Mouse (Mus musculus) MEL (cell line): ENCODE data around the gene P2ry6. TPM values are rescaled to one million over a fixed set of nuclear protein-coding genes. Genes with fewer than 3 reads are reported as not detected.

Experiments used
- DNase-seq: peaks from one replicate; pipeline ENCODE4 v3.0.0; 2011; ENCODE audit warnings: low read depth, low spot score
- H3K27ac ChIP-seq: 2 replicates; pipeline ENCODE4 v1.5.1; 2012; ENCODE audit warnings: low read depth, mild to moderate bottlenecking, control low read depth, low read length, moderate library complexity; ENCODE audit not compliant: control insufficient read depth
- H3K27me3 ChIP-seq, 2 experiments: fragments of 150-350 bp in 1 of 2; sonication (generic) in 1 of 2; 2 replicates each; pipeline ENCODE4 v1.6.1; 2012; ENCODE audit warnings: low read length in 2 of 2, mild to moderate bottlenecking in 2 of 2, improper control_type of control experiment in 1 of 2, moderate library complexity in 1 of 2; ENCODE audit not compliant: insufficient read depth in 2 of 2, control insufficient read depth in 1 of 2
- H3K36me3 ChIP-seq, 2 experiments: 2 replicates each; pipeline ENCODE4 v1.6.1; 2012 to 2014; ENCODE audit warnings: low read length in 2 of 2, improper control_type of control experiment in 1 of 2, inconsistent platforms in 1 of 2, mild to moderate bottlenecking in 1 of 2; ENCODE audit not compliant: insufficient read depth in 2 of 2, control insufficient read depth in 1 of 2
- H3K4me1 ChIP-seq, 2 experiments: fragments of 150-350 bp in 1 of 2; sonication (generic) in 1 of 2; 2 replicates each; pipeline ENCODE4 v1.6.1; 2012; ENCODE audit warnings: low read length in 2 of 2, improper control_type of control experiment in 1 of 2, mild to moderate bottlenecking in 1 of 2; ENCODE audit not compliant: insufficient read depth in 2 of 2, control insufficient read depth in 1 of 2
- H3K4me3 ChIP-seq, 2 experiments: fragments of 150-350 bp in 1 of 2; sonication (generic) in 1 of 2; 2 replicates each; pipeline ENCODE4 v1.5.1; 2012; ENCODE audit warnings: low read depth in 2 of 2, low read length in 2 of 2, mild to moderate bottlenecking in 2 of 2, moderate library complexity in 2 of 2, control low read depth in 1 of 2, improper control_type of control experiment in 1 of 2; ENCODE audit not compliant: control insufficient read depth in 1 of 2, insufficient read depth in 1 of 2
- H3K79me2 ChIP-seq: 2 replicates; pipeline ENCODE4 v1.6.1; 2012; ENCODE audit warnings: mild to moderate bottlenecking, low read length, moderate library complexity; ENCODE audit not compliant: control insufficient read depth, poor library complexity, insufficient read depth
- H3K9ac ChIP-seq: 2 replicates; pipeline ENCODE4 v1.6.1; 2012; ENCODE audit warnings: low read depth, mild to moderate bottlenecking, control low read depth, low read length, moderate library complexity; ENCODE audit not compliant: control insufficient read depth, poor library complexity, severe bottlenecking
- H3K9me3 ChIP-seq: fragments of 150-350 bp; sonication (generic); replicated peaks from 2 replicates; pipeline ENCODE4 v1.6.1; 2012; ENCODE audit warnings: mild to moderate bottlenecking, low read length, improper control_type of control experiment, moderate library complexity; ENCODE audit not compliant: insufficient read depth
- CHD2 ChIP-seq: IDR thresholded peaks from 2 replicates; pipeline ENCODE4 v1.6.1; 2011; ENCODE audit warnings: low read length, improper control_type of control experiment
- CTCF ChIP-seq, 3 experiments: IDR thresholded peaks in 2 of 3; conservative IDR thresholded peaks in 1 of 3; 2 replicates each; pipeline ENCODE4 v1.5.1; 2011 to 2012; ENCODE audit warnings: low read length in 3 of 3, low read depth in 2 of 3, mild to moderate bottlenecking in 2 of 3, improper control_type of control experiment in 1 of 3, inconsistent platforms in 1 of 3, mixed read lengths in 1 of 3, moderate library complexity in 1 of 3; ENCODE audit not compliant: control insufficient read depth in 1 of 3, insufficient read depth in 1 of 3, poor library complexity in 1 of 3, severe bottlenecking in 1 of 3
- E2F4 ChIP-seq: IDR thresholded peaks from 2 replicates; pipeline ENCODE4 v1.6.1; 2011; ENCODE audit warnings: low read depth, low read length, improper control_type of control experiment, borderline replicate concordance
- ELF1 ChIP-seq: IDR thresholded peaks from 2 replicates; pipeline ENCODE4 v1.6.1; 2014; ENCODE audit warnings: low read depth, mild to moderate bottlenecking, inconsistent platforms, low read length, improper control_type of control experiment, moderate library complexity
- HCFC1 ChIP-seq: IDR thresholded peaks from 2 replicates; pipeline ENCODE4 v1.6.1; 2012; ENCODE audit warnings: low read depth, mild to moderate bottlenecking, inconsistent platforms, low read length, improper control_type of control experiment, moderate library complexity
- MEF2A ChIP-seq: IDR thresholded peaks from 2 replicates; pipeline ENCODE4 v1.6.1; 2014; ENCODE audit warnings: low read depth, mild to moderate bottlenecking, inconsistent platforms, low read length, improper control_type of control experiment; ENCODE audit not compliant: poor library complexity, insufficient replicate concordance, severe bottlenecking; ENCODE audit errors: extremely low read depth
- MXI1 ChIP-seq: IDR thresholded peaks from 2 replicates; pipeline ENCODE4 v1.6.1; 2011; ENCODE audit warnings: mild to moderate bottlenecking, low read depth, low read length, improper control_type of control experiment
- MYC ChIP-seq: IDR thresholded peaks from 2 replicates; pipeline ENCODE4 v1.6.1; 2011; ENCODE audit warnings: low read depth, mild to moderate bottlenecking, low read length, improper control_type of control experiment, moderate library complexity
- POLR2AphosphoS5 ChIP-seq: IDR thresholded peaks from 2 replicates; pipeline ENCODE4 v1.6.1; 2012; ENCODE audit warnings: low read depth, borderline replicate concordance, mild to moderate bottlenecking, inconsistent platforms, low read length, moderate library complexity, mixed read lengths
- RAD21 ChIP-seq: IDR thresholded peaks from 2 replicates; pipeline ENCODE4 v1.6.1; 2011; ENCODE audit warnings: mild to moderate bottlenecking, low read depth, low read length, improper control_type of control experiment
- RCOR1 ChIP-seq: IDR thresholded peaks from 2 replicates; pipeline ENCODE4 v1.6.1; 2012; ENCODE audit warnings: low read depth, mild to moderate bottlenecking, inconsistent platforms, low read length, improper control_type of control experiment
- SMC3 ChIP-seq: IDR thresholded peaks from 2 replicates; pipeline ENCODE4 v1.6.1; 2011; ENCODE audit warnings: low read depth, low read length, improper control_type of control experiment
- TBP ChIP-seq: IDR thresholded peaks from 2 replicates; pipeline ENCODE4 v1.8.0; 2011; ENCODE audit warnings: low read depth, low read length, improper control_type of control experiment
- TCF12 ChIP-seq: IDR thresholded peaks from 2 replicates; pipeline ENCODE4 v1.6.1; 2014; ENCODE audit warnings: low read depth, mild to moderate bottlenecking, inconsistent platforms, low read length, improper control_type of control experiment, moderate library complexity
- USF1 ChIP-seq: IDR thresholded peaks from 2 replicates; pipeline ENCODE4 v1.6.1; 2014; ENCODE audit warnings: low read depth, mild to moderate bottlenecking, inconsistent platforms, low read length, improper control_type of control experiment, moderate library complexity
- ZKSCAN1 ChIP-seq: IDR thresholded peaks from 2 replicates; pipeline ENCODE4 v1.6.1; 2012; ENCODE audit warnings: low read depth, mild to moderate bottlenecking, inconsistent platforms, low read length, improper control_type of control experiment, moderate library complexity
- ZNF384 ChIP-seq: IDR thresholded peaks from 2 replicates; pipeline ENCODE4 v1.6.1; 2012; ENCODE audit warnings: low read depth, mild to moderate bottlenecking, inconsistent platforms, low read length, improper control_type of control experiment
- polyA plus RNA-seq, 2 experiments: library from polyadenylated mRNA; stranded (reverse) in 1 of 2; unstranded in 1 of 2; fragments of >175 nt in 1 of 2; fragments of >200 nt in 1 of 2; gene quantifications; 2 replicates each; pipeline versions ENCODE4 v1.2.1 to v1.2.4; 2012; ENCODE audit warnings: low replicate concordance in 2 of 2, low read depth in 1 of 2; ENCODE audit not compliant: insufficient read length in 2 of 2, insufficient read depth in 1 of 2, missing spikeins in 1 of 2
- total RNA-seq: library from RNA; depleted of rRNA; stranded (reverse); fragments of 300-350 nt; gene quantifications from 2 replicates; pipeline ENCODE4 v1.2.3, GENCODE M21; 2012

The P2ry6 gene
- total and polyA plus RNA-seq, 3 experiments: not detected

- DNase-seq: no peak
- TF ChIP-seq MEF2A (no peak), RCOR1 (no peak), ZNF384 (no peak), ZKSCAN1 (no peak), SMC3 (no peak), TCF12 (no peak), CHD2 (no peak), ELF1 (no peak), CTCF (IDR thresholded peaks at IDR 0.05 in 2 of 3, conservative IDR thresholded peaks at IDR 0.05 in 1 of 3; ENCODE audit: control insufficient read depth in 1 of 3, insufficient read depth in 1 of 3, low read depth in 2 of 3, low read length in 3 of 3, poor library complexity in 1 of 3, severe bottlenecking in 1 of 3) (no peak), RAD21 (no peak)
- no peaks in the 10 kb centered on the region for H3K79me2 ChIP-seq
- H3K4me3 ChIP-seq: no peak overlapping the region
- H3K4me1 ChIP-seq: 0 out of 4 replicates have a peak, but pooled peaks cover 0 to 6% of the 10 kb centered on the region in 2 experiments
- H3K36me3 ChIP-seq: no peaks in the 10 kb centered on the region
- no peak overlapping the region for H3K9ac ChIP-seq
- H3K9me3 ChIP-seq: no peaks in the 10 kb centered on the region
- H3K27ac ChIP-seq: no peak overlapping the region
- H3K27me3 ChIP-seq: peaks cover 1 to 6% of the 10 kb centered on the region in 2 experiments; a peak in 2 of 4 replicates
These were observed 21.8 kb downstream of the P2ry6 start for GRCm38 (mm10) chr7:100952686-100953085.

- Histone ChIP-seq H3K9me3 (no peaks in the 10 kb centered on the region), H3K27me3 (peaks cover 1 to 6% of the 10 kb centered on the region in 2 experiments; a peak in 2 of 4 replicates), H3K27ac (no peak overlapping the region), H3K4me1 (0 out of 4 replicates have a peak, but pooled peaks cover 0 to 6% of the 10 kb centered on the region in 2 experiments), H3K4me3 (no peak overlapping the region), H3K9ac (no peak overlapping the region), H3K79me2 (no peaks in the 10 kb centered on the region), H3K36me3 (no peaks in the 10 kb centered on the region)
- DNase-seq: no peak
- TF ChIP-seq SMC3 (no peak), ELF1 (no peak), MXI1 (no peak), USF1 (no peak), HCFC1 (no peak)
These were observed 22.5 kb downstream of the P2ry6 start for GRCm38 (mm10) chr7:100951903-100952302.

- DNase-seq: peak; percentile 30
- Histone ChIP-seq H3K4me1 (0 out of 4 replicates have a peak, but pooled peaks cover 0 to 6% of the 10 kb centered on the region in 2 experiments), H3K27me3 (peaks cover 1 to 6% of the 10 kb centered on the region in 2 experiments; a peak in 2 of 4 replicates), H3K9ac (no peak overlapping the region; the same call in 1 of the 2 replicates), H3K9me3 (no peaks in the 10 kb centered on the region), H3K27ac (no peak overlapping the region), H3K36me3 (no peaks in the 10 kb centered on the region), H3K79me2 (no peaks in the 10 kb centered on the region), H3K4me3 (no peak overlapping the region; a peak in 1 of 4 replicates)
- no peak for TF ChIP-seq POLR2AphosphoS5
- TF ChIP-seq TBP: peak; percentile 94
- 0 out of 2 replicates have a peak, but pooled peaks have one; percentile 18 for TF ChIP-seq MYC
- TF ChIP-seq CTCF (IDR thresholded peaks at IDR 0.05 in 2 of 3, conservative IDR thresholded peaks at IDR 0.05 in 1 of 3; ENCODE audit: control insufficient read depth in 1 of 3, insufficient read depth in 1 of 3, low read depth in 2 of 3, low read length in 3 of 3, poor library complexity in 1 of 3, severe bottlenecking in 1 of 3): no peak
- TF ChIP-seq RCOR1: no peak
- no peak for TF ChIP-seq E2F4
These were observed 23.9 kb downstream of the P2ry6 start for GRCm38 (mm10) chr7:100950481-100951010.
